Mouse (Mus musculus) C2C12 (cell line): Measurements from ENCODE around the gene Inip. TPM values are rescaled to one million over a fixed set of nuclear protein-coding genes. Genes with fewer than 3 reads are reported as not detected.

ENCODE experiments used
- H3K27me3 ChIP-seq: one replicate; pipeline ENCODE4 v1.6.1; 2011; ENCODE audit not compliant: control insufficient read depth, insufficient read depth, insufficient read length
- H3K36me3 ChIP-seq: one replicate; pipeline ENCODE4 v1.6.1; 2011; ENCODE audit not compliant: control insufficient read depth, insufficient read depth
- H3K4me3 ChIP-seq: one replicate; pipeline ENCODE4 v1.5.1; 2011; ENCODE audit warnings: mild to moderate bottlenecking, control low read depth; ENCODE audit not compliant: poor library complexity, insufficient read depth, severe bottlenecking
- H3K79me2 ChIP-seq: one replicate; pipeline ENCODE4 v1.6.1; 2011; ENCODE audit not compliant: control insufficient read depth, insufficient read depth
- H3K79me3 ChIP-seq: one replicate; pipeline ENCODE4 v1.6.1; 2011; ENCODE audit warnings: low read depth, control low read depth
- H3ac ChIP-seq: one replicate; pipeline ENCODE3; 2011; ENCODE audit warnings: low read depth; ENCODE audit not compliant: control insufficient read depth, insufficient read length
- CEBPB ChIP-seq: IDR thresholded peaks from one replicate; pipeline ENCODE4 v1.6.1; 2011; ENCODE audit warnings: low read depth, mild to moderate bottlenecking, control low read depth, moderate library complexity
- CTCF ChIP-seq: IDR thresholded peaks from one replicate; pipeline ENCODE4 v1.5.1; 2011; ENCODE audit not compliant: control insufficient read depth, insufficient read depth, insufficient read length
- FOSL1 ChIP-seq: IDR thresholded peaks from one replicate; pipeline ENCODE4 v1.8.0; 2011; ENCODE audit warnings: mild to moderate bottlenecking, low read length; ENCODE audit not compliant: poor library complexity, insufficient read depth, severe bottlenecking
- MAX ChIP-seq: IDR thresholded peaks from one replicate; pipeline ENCODE4 v1.6.1; 2011; ENCODE audit warnings: mild to moderate bottlenecking, control low read depth
- MYOD1 ChIP-seq: IDR thresholded peaks from one replicate; pipeline ENCODE4 v1.6.1; 2011; ENCODE audit warnings: low read depth; ENCODE audit not compliant: control insufficient read depth, insufficient read length
- MYOG ChIP-seq: IDR thresholded peaks from one replicate; pipeline ENCODE4 v1.6.1; 2011; ENCODE audit not compliant: control insufficient read depth, insufficient read length; ENCODE audit errors: extremely low read depth
- USF1 ChIP-seq: IDR thresholded peaks from one replicate; pipeline ENCODE4 v1.6.1; 2011; ENCODE audit warnings: low read depth, mild to moderate bottlenecking, control low read depth, moderate library complexity
- polyA plus RNA-seq: library from polyadenylated mRNA; unstranded; fragments of >200 nt; fragmentation: generic; extraction: Trizol; gene quantifications from one replicate; pipeline ENCODE4 v1.2.1, GENCODE M21; 2012; ENCODE audit warnings: missing spikeins

Gene Inip
- polyA plus RNA-seq, 1 experiment: 12.9 TPM

GRCm38 (mm10) chr4:59832810-59833209, 31.4 kb upstream of the Inip start:
- H3K79me2 ChIP-seq: no peaks in the 10 kb centered on the region
- H3K79me3 ChIP-seq: no peaks in the 10 kb centered on the region
- no peak overlapping the region for H3K4me3 ChIP-seq
- H3ac ChIP-seq: no peak overlapping the region
- no peaks in the 10 kb centered on the region for H3K36me3 ChIP-seq
- no peak for TF ChIP-seq MYOG
- TF ChIP-seq CEBPB: no peak
- no peak for TF ChIP-seq MAX
- TF ChIP-seq FOSL1: no peak
- TF ChIP-seq USF1: no peak
- TF ChIP-seq MYOD1: no peak
- no peak for TF ChIP-seq CTCF
- no peaks in the 10 kb centered on the region for H3K27me3 ChIP-seq

- TF ChIP-seq CEBPB (no peak), MYOD1 (no peak), CTCF (no peak), MYOG (no peak), MAX (no peak), USF1 (no peak), FOSL1 (no peak)
- H3ac ChIP-seq: no peak overlapping the region
- H3K79me2 ChIP-seq: no peaks in the 10 kb centered on the region
- H3K4me3 ChIP-seq: no peak overlapping the region
- H3K27me3 ChIP-seq: no peaks in the 10 kb centered on the region
- no peaks in the 10 kb centered on the region for H3K79me3 ChIP-seq
- H3K36me3 ChIP-seq: no peaks in the 10 kb centered on the region
These were observed 29.6 kb upstream of the Inip start for GRCm38 (mm10) chr4:59831038-59831437.

- Histone ChIP-seq H3K4me3 (no peak overlapping the region), H3ac (no peak overlapping the region), H3K36me3 (no peaks in the 10 kb centered on the region), H3K79me3 (no peaks in the 10 kb centered on the region), H3K27me3 (no peaks in the 10 kb centered on the region), H3K79me2 (no peaks in the 10 kb centered on the region)
- TF ChIP-seq CEBPB (no peak), MAX (no peak), MYOD1 (no peak), MYOG (no peak), USF1 (no peak), FOSL1 (no peak), CTCF (no peak)
These were observed 27.7 kb upstream of the Inip start for GRCm38 (mm10) chr4:59829072-59829471.

- no peak for TF ChIP-seq MYOD1
- TF ChIP-seq MYOG: no peak
- TF ChIP-seq MAX: no peak
- no peak for TF ChIP-seq USF1
- TF ChIP-seq CTCF: no peak
- no peak for TF ChIP-seq CEBPB
- no peak for TF ChIP-seq FOSL1
- Histone ChIP-seq H3K27me3 (no peaks in the 10 kb centered on the region), H3K79me3 (no peaks in the 10 kb centered on the region), H3K79me2 (no peaks in the 10 kb centered on the region), H3K4me3 (no peak overlapping the region), H3K36me3 (no peaks in the 10 kb centered on the region), H3ac (no peak overlapping the region)
These were observed 25.0 kb upstream of the Inip start for GRCm38 (mm10) chr4:59826381-59826780.

- H3ac ChIP-seq: no peak overlapping the region
- H3K79me3 ChIP-seq: no peaks in the 10 kb centered on the region
- no peaks in the 10 kb centered on the region for H3K36me3 ChIP-seq
- no peaks in the 10 kb centered on the region for H3K27me3 ChIP-seq
- no peak overlapping the region for H3K4me3 ChIP-seq
- no peaks in the 10 kb centered on the region for H3K79me2 ChIP-seq
- no peak for TF ChIP-seq FOSL1
- no peak for TF ChIP-seq MYOD1
- no peak for TF ChIP-seq MAX
- TF ChIP-seq CTCF: no peak
- no peak for TF ChIP-seq CEBPB
- no peak for TF ChIP-seq USF1
- TF ChIP-seq MYOG: no peak
These were observed 24.2 kb upstream of the Inip start for GRCm38 (mm10) chr4:59825634-59826033.

- H3ac ChIP-seq: no peak overlapping the region
- H3K79me2 ChIP-seq: no peaks in the 10 kb centered on the region
- H3K36me3 ChIP-seq: no peaks in the 10 kb centered on the region
- TF ChIP-seq MYOG (no peak), MAX (no peak), FOSL1 (no peak), CTCF (no peak), USF1 (no peak), MYOD1 (no peak), CEBPB (no peak)
- no peaks in the 10 kb centered on the region for H3K79me3 ChIP-seq
- H3K27me3 ChIP-seq: no peaks in the 10 kb centered on the region
- H3K4me3 ChIP-seq: no peak overlapping the region
These were observed 23.5 kb upstream of the Inip start for GRCm38 (mm10) chr4:59824860-59825259.
